Mouse (Mus musculus) right cerebral cortex, adult 18-20 months (tissue): ENCODE data around the gene Myl9.
"Not testable (repeated sequence)": the region's sequence is repeated elsewhere in the genome, so short reads cannot be mapped to it uniquely, and the experiment has no call there.

Experiments
- DNase-seq: peaks from one replicate; pipeline ENCODE4 v3.0.0; 2022; ENCODE audit warnings: mixed read lengths

Myl9 gene

GRCm38 (mm10) chr2:156786369-156786768 is 11.1 kb downstream of the Myl9 start:
- DNase-seq, result not testable (repeated sequence)

- DNase-seq, result no peak
Observed at GRCm38 (mm10) chr2:156787090-156787775, 12.0 kb downstream of the Myl9 start.

- DNase-seq, result no peak
Observed at GRCm38 (mm10) chr2:156787776-156788105, 12.5 kb downstream of the Myl9 start.

GRCm38 (mm10) chr2:156788836-156789235 is 13.6 kb downstream of the Myl9 start:
- no peak for DNase-seq

- no peak for DNase-seq
Observed at GRCm38 (mm10) chr2:156798516-156798915, 23.3 kb downstream of the Myl9 start.

GRCm38 (mm10) chr2:156801045-156801444 is 25.8 kb downstream of the Myl9 start:
- DNase-seq, result no peak

GRCm38 (mm10) chr2:156802116-156802515 is 26.9 kb downstream of the Myl9 start:
- DNase-seq, result not testable (repeated sequence)

GRCm38 (mm10) chr2:156803698-156804372 is 28.6 kb downstream of the Myl9 start:
- no peak for DNase-seq

- DNase-seq, result no peak
Observed at GRCm38 (mm10) chr2:156804589-156804988, 29.4 kb downstream of the Myl9 start.

GRCm38 (mm10) chr2:156806886-156807285 is 31.7 kb downstream of the Myl9 start:
- DNase-seq, result no peak

GRCm38 (mm10) chr2:156809579-156809978 is 34.4 kb downstream of the Myl9 start:
- DNase-seq, result peak; percentile 39

GRCm38 (mm10) chr2:156810716-156811115 is 35.5 kb downstream of the Myl9 start:
- DNase-seq, result no peak

GRCm38 (mm10) chr2:156811556-156811955 is 36.3 kb downstream of the Myl9 start:
- no peak for DNase-seq

GRCm38 (mm10) chr2:156814344-156814801 is 39.2 kb downstream of the Myl9 start:
- no peak for DNase-seq

GRCm38 (mm10) chr2:156814893-156815292 is 39.7 kb downstream of the Myl9 start:
- DNase-seq, result no peak

GRCm38 (mm10) chr2:156815412-156815811 is 40.2 kb downstream of the Myl9 start:
- DNase-seq, result no peak

GRCm38 (mm10) chr2:156816116-156816515 is 40.9 kb downstream of the Myl9 start:
- DNase-seq, result no peak

- not testable (repeated sequence) for DNase-seq
Observed at GRCm38 (mm10) chr2:156825128-156825527, 49.9 kb downstream of the Myl9 start.
